Mouse (Mus musculus): ENCODE data around the gene Scn4b.

Gene Scn4b

DNA sequence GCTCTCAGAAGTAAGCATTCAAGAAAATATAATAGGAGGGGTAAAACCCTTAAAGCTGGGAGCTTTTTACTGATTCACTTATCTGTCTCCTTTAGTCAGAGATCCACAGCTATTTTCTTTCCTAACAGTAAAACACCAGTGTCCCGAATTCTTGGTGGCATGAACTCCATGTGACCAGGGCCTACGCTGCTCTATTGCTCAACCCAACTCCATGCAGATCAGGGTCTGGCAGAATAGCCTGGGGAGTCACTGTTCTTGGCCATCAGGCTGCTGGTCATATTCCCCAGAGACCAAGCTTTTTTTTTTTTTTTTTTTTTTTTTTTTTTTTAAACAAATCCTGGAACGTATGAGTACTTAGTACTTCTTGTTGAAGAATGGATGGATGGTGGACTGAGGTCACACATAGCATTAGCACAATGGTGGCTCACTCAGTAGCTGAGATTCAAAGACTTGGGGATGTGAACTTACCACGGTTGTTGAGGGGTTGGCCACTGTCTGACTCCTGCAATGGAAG is 51.5 kb downstream of the Scn4b start:
- no peak for DNase-seq (ENCODE audit: low read depth, low spot score)

DNA sequence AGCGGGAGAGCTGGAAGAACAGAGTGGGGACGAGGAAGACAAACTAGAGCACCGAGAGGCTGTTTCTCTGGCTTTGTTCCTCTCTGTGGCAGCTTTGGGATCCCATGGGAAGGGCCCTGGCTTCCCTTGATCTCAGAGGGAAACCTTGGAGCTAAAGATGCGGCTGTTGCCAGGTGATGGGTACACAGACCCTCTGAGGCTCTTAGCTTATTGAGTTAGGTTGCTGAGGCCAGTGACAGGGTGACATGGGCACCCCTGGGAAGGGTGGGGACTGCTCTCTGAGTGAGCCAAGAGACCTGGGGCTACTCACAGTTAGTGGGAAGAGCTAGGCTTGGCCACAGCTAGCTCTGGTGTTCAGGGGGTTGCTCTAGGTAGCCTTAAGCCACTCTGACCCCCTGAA is 57.3 kb downstream of the Scn4b start:
- no peak for DNase-seq (ENCODE audit: low read depth, low spot score)

DNA sequence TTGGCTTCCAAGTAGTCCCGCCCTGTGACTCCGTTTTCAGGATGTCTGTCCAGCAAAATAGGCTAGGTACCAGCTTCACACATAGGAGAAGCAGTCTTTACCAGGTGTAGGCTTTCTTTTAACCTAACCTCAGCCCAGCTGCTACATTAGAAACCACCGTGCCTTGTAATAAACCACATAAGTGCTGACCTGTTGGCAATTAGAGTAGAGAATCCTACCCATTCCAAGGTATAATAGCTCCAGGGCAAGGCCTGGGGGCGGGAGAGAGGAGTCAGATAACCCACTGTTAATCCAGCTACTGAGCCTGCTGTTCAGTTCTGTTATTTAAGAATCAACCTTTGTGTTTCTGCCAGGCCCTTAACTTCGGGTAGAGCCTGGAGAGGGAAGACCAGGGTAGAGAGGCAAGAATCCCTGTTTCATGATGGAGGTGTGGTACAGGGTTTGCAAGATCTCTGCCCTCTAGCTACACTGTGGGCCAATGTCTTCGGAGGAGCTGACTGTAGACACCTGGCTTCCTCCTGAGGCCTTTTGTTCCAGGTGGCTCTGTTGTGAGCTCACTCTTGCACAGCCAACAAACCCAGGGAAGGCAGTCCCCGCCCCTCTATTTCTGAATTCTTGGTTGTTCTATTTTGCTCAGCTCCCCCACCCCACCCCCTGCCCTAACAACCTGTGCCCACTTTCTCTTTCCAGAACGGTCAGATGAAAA is 58.1 kb downstream of the Scn4b start:
- no peak for DNase-seq (ENCODE audit: low read depth, low spot score)

DNA sequence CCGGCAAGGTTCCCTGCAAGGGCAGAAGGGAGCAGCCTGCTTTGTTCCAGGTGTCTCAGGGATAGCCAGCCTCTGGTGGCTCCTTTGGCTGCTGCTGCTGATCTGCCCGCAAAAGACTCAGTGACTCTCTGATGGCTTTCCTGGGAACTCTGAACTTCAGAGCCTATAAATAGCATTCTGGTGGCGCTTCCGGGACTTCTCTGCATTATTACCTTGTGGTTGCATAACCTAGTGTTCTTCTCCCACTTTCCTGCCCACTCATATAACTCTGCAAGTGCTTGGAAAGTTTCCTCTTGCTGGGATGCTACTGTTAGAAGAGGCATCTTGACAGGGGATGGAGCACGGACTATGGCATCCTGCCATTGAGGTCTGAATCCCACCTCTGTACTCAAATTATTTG is 59.4 kb downstream of the Scn4b start:
- no peak for DNase-seq (ENCODE audit: low read depth, low spot score)

DNA sequence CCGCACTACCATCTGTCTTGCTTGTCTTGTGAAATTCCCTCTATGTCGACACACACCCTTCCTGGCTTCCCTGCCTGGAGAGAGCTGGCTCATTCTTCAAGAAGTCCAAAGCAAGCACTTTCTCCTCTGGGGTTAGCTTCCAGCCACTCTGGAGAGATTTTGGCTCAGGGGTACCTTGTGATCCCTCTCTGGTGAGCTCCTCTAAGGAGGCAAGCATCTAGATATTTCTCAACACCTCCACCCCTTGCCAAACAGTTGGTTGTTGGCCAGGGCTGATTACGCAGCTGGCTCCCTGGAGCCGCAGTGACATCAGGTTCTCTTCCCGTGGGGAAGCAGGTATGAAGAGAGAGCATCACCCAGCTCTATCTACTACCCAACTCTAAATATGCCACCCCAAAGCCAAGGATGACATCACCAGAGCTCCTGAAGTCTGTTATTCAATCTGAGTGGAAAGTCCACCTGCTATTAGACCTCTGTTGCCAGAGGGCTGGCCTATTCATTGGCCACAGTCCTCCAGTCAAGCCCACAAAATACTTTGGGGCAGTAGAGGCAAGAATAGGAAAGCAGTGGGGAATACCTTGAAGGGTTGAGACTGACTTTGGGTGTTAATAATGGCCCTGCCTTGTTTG is 63.2 kb downstream of the Scn4b start:
- no peak for DNase-seq (ENCODE audit: low read depth, low spot score)

DNA sequence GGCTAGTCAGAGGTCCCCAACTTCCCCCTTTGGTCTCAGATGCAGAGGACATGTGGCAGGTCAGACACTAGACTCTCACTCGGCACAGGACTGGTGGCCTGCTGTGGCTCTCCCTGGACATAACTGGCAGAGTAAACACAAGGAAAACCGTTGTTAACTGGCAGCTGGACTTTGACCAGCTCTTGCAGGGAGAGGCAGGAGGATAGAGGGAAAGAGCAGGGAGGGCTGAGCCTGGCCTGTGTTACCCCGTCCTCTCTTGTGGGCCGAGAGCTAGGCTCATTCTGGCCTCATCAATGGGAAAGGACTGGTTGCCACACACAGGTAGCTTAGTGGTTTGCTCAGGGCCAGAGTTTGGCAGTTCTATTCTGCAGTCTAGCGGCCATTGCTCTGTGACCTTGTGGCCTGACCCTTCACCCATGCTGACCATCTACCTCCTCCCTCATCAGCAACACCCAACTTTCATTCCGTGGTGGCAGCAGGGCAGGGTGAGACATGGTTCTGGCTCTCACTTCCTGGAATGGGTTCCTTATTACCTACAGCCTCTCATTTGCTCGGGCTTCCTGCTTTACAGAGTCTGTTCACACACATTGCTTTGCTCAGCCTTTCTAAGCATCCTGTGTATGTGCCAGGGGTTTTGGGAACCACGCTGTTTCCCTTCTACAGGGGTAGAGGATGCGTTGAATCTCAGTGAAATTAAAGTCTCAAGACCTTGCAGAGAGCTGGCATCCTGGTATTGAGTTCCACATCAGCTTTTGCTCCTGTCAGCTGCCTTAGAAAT is 64.0 kb downstream of the Scn4b start:
- DNase-seq (ENCODE audit: low read depth, low spot score), result no peak

Data from telencephalon, adult 2 months (tissue).